Mouse (Mus musculus) midbrain, embryonic 15.5 days (tissue): Measurements from ENCODE around the gene Iqsec3. TPM values are rescaled to one million over a fixed set of nuclear protein-coding genes. Genes with fewer than 3 reads are reported as not detected.

Source experiments
- ATAC-seq: fragments of 200-750 bp; cut with Nextera tagmentation; replicated peaks from 2 replicates; pipeline ENCODE4 v1.8.0; 2017; ENCODE audit warnings: moderate TSS enrichment
- H3K27ac ChIP-seq: fragments of 300-500 bp; sonication (generic); 2 replicates; pipeline ENCODE4 v1.5.1; 2015; ENCODE audit warnings: mild to moderate bottlenecking, inconsistent platforms
- H3K27me3 ChIP-seq: fragments of 300-500 bp; sonication (generic); replicated peaks from 2 replicates; pipeline ENCODE4 v1.6.1; 2015; ENCODE audit warnings: inconsistent platforms
- H3K36me3 ChIP-seq: fragments of 300-500 bp; sonication (generic); replicated peaks from 2 replicates; pipeline ENCODE4 v1.6.1; 2015; ENCODE audit warnings: inconsistent platforms
- H3K4me1 ChIP-seq: fragments of 300-500 bp; sonication (generic); 2 replicates; pipeline ENCODE4 v1.6.1; 2015; ENCODE audit warnings: inconsistent platforms
- H3K4me2 ChIP-seq: fragments of 300-500 bp; sonication (generic); 2 replicates; pipeline ENCODE4 v1.6.1; 2015; ENCODE audit warnings: inconsistent platforms, mild to moderate bottlenecking, moderate library complexity
- H3K4me3 ChIP-seq: fragments of 300-500 bp; sonication (generic); 2 replicates; pipeline ENCODE4 v1.5.1; 2015; ENCODE audit warnings: mild to moderate bottlenecking, inconsistent platforms
- H3K9ac ChIP-seq: fragments of 300-500 bp; sonication (generic); 2 replicates; pipeline ENCODE4 v1.6.1; 2015; ENCODE audit warnings: mild to moderate bottlenecking, inconsistent platforms
- H3K9me3 ChIP-seq: fragments of 300-500 bp; sonication (generic); 2 replicates; pipeline ENCODE4 v1.6.1; 2016; ENCODE audit warnings: inconsistent platforms
- WGBS: fragments of 180-500 bp; shearing (Covaris S2); methylation state at CpG from one replicate; pipeline ENCODE4 v1.1.7; 2015; ENCODE audit warnings: mixed read lengths; 5-methylcytosine and 5-hydroxymethylcytosine counted together
- polyA plus RNA-seq: library from polyadenylated mRNA; unstranded; fragments of >200 nt; fragmentation: Nextera tagmentation; extraction: Ambion mirVana; gene quantifications from 2 replicates; pipeline ENCODE4 v1.2.1, GENCODE M21; 2015

Gene Iqsec3
- 12.4 and 13.7 TPM in 2 replicates for polyA plus RNA-seq

DNA sequence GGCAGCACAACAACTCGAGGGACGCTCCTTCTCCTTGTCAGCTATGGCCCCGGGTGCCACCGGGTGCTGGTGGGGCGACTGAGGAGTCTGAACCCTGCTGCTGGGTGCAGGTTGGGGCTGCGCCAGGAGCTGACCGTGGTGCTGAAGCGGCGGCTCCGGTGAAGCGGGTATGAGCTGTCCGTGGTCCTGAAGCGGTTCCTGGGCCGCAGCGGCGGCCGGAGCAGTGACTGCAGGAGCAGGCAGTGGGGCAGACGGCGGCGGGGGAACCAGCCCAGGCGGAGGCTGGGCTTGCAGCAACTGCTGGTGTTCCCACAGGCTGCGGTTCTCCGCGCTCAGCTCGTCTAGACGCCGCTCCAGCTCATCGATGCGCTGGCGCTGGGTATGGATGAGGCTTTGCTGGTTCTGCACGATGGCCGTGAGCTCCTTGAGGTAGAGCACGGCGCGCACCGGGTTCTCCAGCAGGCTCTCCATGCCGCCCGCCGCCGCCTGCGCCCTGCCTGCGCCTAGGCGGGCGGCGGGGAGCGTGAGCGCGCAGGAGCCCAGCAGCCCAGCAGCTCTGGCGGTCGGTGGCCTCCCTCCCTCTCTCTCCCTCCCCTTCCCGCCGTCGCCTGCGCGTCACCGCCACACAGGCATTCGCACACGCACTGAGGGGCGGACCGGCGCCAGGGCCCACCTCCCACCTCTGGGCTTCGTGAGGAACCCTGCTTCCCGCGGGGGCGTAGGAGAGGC lies at the start of gene Iqsec3:
Gene Iqsec3 (minus strand): TSS at position 586 of the 729 bp plus-strand sequence.
- Histone ChIP-seq H3K9me3 (no peaks in the 10 kb centered on the region), H3K27me3 (peaks cover 5% of the 10 kb centered on the region; the same call in 1 of the 2 replicates), H3K4me3 (peak within 1 kb of the TSS; percentile 78), H3K27ac (peak within 1 kb of the TSS; percentile 96), H3K4me1 (peaks cover 26% of the 10 kb centered on the region), H3K4me2 (peak within 1 kb of the TSS; percentile 69), H3K9ac (peak within 1 kb of the TSS; percentile 93), H3K36me3 (no peaks in the 10 kb centered on the region)
- peak; percentile 97 for ATAC-seq
- under 1% methylated on average over 65 of the region's 65 CpGs for WGBS

DNA sequence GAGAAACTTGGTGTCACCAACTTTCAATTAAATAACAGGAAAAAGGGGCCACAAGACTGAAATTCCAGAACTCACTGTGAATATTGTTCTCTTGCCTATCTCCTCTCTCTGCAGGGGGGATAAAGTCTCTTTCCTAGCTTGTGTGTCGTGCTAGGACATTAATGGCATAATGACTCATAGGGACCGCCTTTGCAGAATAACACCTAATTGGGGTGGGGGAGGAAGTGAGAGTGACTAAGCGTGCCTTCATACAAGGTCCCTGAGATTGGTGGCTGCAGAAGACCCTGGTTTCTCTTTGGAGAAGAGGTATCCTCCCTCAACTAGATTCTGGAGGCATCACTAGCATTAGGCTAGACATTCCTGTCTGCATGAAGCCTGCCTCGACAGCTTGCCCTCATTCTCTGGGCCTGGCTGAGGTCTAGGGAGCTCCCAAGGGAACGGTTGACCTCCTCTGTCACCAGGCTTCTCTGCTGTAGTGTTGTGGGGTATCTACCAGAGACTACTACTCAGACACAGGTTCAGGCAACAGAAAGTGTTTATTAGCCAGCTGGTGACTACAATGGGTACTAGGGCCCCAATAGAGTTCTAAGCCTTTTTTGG lies 48.7 kb upstream of the Iqsec3 start:
- no peak overlapping the region for H3K27ac ChIP-seq
- H3K27me3 ChIP-seq = no peaks in the 10 kb centered on the region
- H3K4me1 ChIP-seq = no peaks in the 10 kb centered on the region
- no peak for ATAC-seq
- H3K36me3 ChIP-seq = no peaks in the 10 kb centered on the region
- WGBS = 84% methylated on average over 5 of the region's 5 CpGs
- no peaks in the 10 kb centered on the region for H3K9me3 ChIP-seq
- no peak overlapping the region for H3K4me2 ChIP-seq
- H3K9ac ChIP-seq = no peak overlapping the region
- no peak overlapping the region for H3K4me3 ChIP-seq

DNA sequence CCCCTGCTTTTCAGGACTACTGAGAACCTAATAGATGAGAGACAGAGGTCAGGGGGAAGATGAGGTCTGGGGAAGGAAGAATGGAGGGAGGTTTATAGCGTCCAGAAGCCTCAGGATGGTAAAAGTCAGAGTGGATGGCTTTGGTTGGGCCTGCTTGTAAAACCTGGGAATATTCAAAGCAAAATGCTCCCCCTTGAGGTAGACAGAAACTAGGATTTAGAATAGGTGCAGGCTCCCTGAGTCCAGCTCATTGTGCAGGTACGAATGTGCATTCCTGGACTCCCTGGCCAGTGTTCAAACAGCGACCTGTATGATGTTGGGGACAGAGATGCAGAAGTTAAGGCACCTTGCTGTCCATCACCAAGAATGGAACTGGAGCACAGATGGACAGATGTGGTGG lies 47.6 kb upstream of the Iqsec3 start:
- Histone ChIP-seq H3K36me3 (no peaks in the 10 kb centered on the region), H3K4me2 (no peak overlapping the region), H3K4me1 (no peaks in the 10 kb centered on the region), H3K27ac (no peak overlapping the region), H3K9me3 (no peaks in the 10 kb centered on the region), H3K9ac (no peak overlapping the region), H3K27me3 (no peaks in the 10 kb centered on the region), H3K4me3 (no peak overlapping the region)
- WGBS = 79% methylated on average over 3 of the region's 3 CpGs
- ATAC-seq = no peak

- ATAC-seq = no peak
- Histone ChIP-seq H3K4me3 (no peak overlapping the region), H3K4me2 (no peak overlapping the region), H3K36me3 (no peaks in the 10 kb centered on the region), H3K9me3 (no peaks in the 10 kb centered on the region), H3K27me3 (no peaks in the 10 kb centered on the region), H3K9ac (no peak overlapping the region), H3K27ac (no peak overlapping the region), H3K4me1 (no peaks in the 10 kb centered on the region)
- WGBS = 77% methylated on average over 2 of the region's 2 CpGs
Observed at GRCm38 (mm10) chr6:121519896-121520295, 46.4 kb upstream of the Iqsec3 start.

DNA sequence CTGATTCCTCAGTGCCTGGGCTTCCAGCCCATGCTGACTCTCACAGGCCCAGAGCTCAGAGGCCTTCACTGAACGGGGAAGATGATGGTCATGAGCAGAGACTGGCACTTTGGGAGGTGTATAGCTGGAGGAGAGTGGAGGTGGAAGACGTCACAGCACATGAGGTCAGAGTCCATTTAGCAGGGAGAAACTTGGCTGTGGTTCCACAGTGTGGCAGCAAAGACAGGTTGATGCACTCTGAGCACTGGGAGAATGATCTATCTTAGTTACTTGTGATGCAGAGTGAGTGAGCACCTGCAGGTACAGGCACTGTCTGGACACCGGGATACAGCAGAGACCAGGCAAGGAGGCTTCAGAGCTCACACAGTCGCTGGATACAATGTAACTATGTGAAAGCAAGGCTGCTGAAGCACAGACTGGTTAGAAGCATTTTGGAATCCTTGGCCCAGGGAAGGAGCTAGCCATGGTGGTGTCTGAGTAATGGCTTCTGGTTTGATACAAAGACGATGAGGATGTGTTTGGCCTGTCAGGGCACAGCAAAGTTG lies 45.9 kb upstream of the Iqsec3 start:
- no peak for ATAC-seq
- 83% methylated on average over 5 of the region's 5 CpGs for WGBS

DNA sequence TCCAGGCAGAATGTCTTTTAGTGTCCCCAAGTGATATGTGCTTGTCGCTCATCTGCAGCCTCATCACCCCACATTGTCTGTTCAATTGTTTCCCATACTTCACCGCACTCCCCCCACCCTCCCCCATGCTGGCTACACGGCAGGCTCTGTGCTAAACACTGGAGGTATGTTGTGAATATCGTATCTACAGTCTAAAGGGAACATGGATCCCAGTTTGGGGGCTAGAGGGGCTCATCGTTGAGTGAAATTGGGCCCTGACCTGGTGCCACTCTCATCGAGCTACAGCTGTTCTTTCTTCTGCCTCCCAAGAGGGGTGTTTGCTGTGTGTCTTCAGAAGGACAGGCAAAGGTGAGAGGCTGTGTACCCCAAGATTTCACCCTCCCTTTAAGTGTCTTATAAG lies 44.2 kb upstream of the Iqsec3 start:
- H3K9ac ChIP-seq = no peak overlapping the region
- H3K27me3 ChIP-seq = no peaks in the 10 kb centered on the region
- no peak overlapping the region for H3K4me3 ChIP-seq
- no peak overlapping the region for H3K4me2 ChIP-seq
- ATAC-seq = no peak
- no peak overlapping the region for H3K27ac ChIP-seq
- H3K36me3 ChIP-seq = no peaks in the 10 kb centered on the region
- H3K4me1 ChIP-seq = no peaks in the 10 kb centered on the region
- WGBS = 82% methylated on average over 6 of the region's 6 CpGs
- no peaks in the 10 kb centered on the region for H3K9me3 ChIP-seq

More for the DNA sequence above, 45.9 kb upstream of the Iqsec3 start:
- Histone ChIP-seq H3K27ac (no peak overlapping the region), H3K9ac (no peak overlapping the region), H3K36me3 (no peaks in the 10 kb centered on the region), H3K4me1 (no peaks in the 10 kb centered on the region), H3K4me2 (no peak overlapping the region), H3K9me3 (no peaks in the 10 kb centered on the region), H3K4me3 (no peak overlapping the region), H3K27me3 (no peaks in the 10 kb centered on the region)

DNA sequence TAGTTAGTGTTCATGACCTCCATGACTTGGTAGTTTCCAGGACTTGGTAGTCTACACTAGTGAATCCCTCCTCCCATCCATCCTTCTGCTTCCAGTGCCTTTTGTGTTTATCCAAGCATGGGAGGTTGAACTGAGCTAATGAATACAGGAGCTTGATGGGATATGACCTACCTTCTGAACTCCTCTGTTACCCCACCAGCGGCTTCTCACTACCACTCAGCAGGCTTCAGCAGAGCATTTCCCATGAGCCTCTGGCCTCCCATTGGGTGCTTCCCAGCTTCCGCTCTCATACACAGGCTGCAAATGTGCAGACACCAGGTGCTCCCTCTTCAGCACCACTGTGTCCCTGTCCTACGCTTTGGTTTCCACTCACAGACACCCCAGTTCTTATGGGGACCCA lies 36.9 kb upstream of the Iqsec3 start:
- no peaks in the 10 kb centered on the region for H3K36me3 ChIP-seq
- H3K27me3 ChIP-seq = no peaks in the 10 kb centered on the region
- H3K27ac ChIP-seq = no peak overlapping the region
- no peak overlapping the region for H3K4me2 ChIP-seq
- peak; percentile 48; the same call in 1 of the 2 replicates for ATAC-seq
- H3K4me1 ChIP-seq = no peaks in the 10 kb centered on the region
- 88% methylated on average over 3 of the region's 3 CpGs for WGBS
- no peak overlapping the region for H3K9ac ChIP-seq
- no peak overlapping the region for H3K4me3 ChIP-seq
- no peaks in the 10 kb centered on the region for H3K9me3 ChIP-seq

- Histone ChIP-seq H3K4me3 (no peak overlapping the region), H3K36me3 (no peaks in the 10 kb centered on the region), H3K27ac (no peak overlapping the region), H3K9ac (no peak overlapping the region), H3K9me3 (no peaks in the 10 kb centered on the region), H3K27me3 (no peaks in the 10 kb centered on the region), H3K4me2 (no peak overlapping the region), H3K4me1 (no peaks in the 10 kb centered on the region)
- WGBS = 75% methylated on average over 7 of the region's 7 CpGs
- peak; percentile 42; the same call in 1 of the 2 replicates for ATAC-seq
Observed at GRCm38 (mm10) chr6:121509871-121510270, 36.4 kb upstream of the Iqsec3 start.

DNA sequence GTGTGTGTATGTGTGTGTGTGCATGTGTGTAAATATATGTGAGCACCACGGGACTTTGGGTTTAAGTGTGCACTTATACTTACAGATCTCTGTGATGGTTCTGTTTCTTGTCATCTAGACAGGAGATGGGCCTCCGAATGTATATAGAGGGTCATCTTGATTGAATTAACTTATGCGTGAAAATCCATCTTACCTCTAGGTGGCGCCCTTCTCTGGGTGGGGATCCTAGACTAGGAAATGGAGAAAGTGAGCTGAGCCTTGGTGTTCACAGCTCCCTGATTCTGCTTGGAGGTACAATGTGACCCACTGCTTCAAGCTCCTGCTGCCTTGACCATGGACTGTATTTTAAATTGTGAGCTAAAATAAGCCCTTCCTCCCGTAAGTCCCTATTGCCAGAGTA lies 34.8 kb upstream of the Iqsec3 start:
- Histone ChIP-seq H3K4me3 (no peak overlapping the region), H3K27me3 (no peaks in the 10 kb centered on the region), H3K4me1 (no peaks in the 10 kb centered on the region), H3K36me3 (no peaks in the 10 kb centered on the region), H3K9ac (no peak overlapping the region), H3K4me2 (no peak overlapping the region), H3K9me3 (no peaks in the 10 kb centered on the region), H3K27ac (no peak overlapping the region)
- no peak for ATAC-seq
- WGBS = 74% methylated on average over 5 of the region's 5 CpGs

GRCm38 (mm10) chr6:121501044-121501638 lies 27.7 kb upstream of the Iqsec3 start:
- peak overlapping the region; percentile 57; the same call in 1 of the 2 replicates for H3K27ac ChIP-seq
- ATAC-seq = peak; percentile 75
- no peaks in the 10 kb centered on the region for H3K36me3 ChIP-seq
- no peak overlapping the region for H3K4me3 ChIP-seq
- H3K27me3 ChIP-seq = no peaks in the 10 kb centered on the region
- H3K4me1 ChIP-seq = peaks cover 10% of the 10 kb centered on the region
- no peaks in the 10 kb centered on the region for H3K9me3 ChIP-seq
- no peak overlapping the region for H3K9ac ChIP-seq
- no peak overlapping the region for H3K4me2 ChIP-seq
- 72% methylated on average over 3 of the region's 3 CpGs for WGBS

DNA sequence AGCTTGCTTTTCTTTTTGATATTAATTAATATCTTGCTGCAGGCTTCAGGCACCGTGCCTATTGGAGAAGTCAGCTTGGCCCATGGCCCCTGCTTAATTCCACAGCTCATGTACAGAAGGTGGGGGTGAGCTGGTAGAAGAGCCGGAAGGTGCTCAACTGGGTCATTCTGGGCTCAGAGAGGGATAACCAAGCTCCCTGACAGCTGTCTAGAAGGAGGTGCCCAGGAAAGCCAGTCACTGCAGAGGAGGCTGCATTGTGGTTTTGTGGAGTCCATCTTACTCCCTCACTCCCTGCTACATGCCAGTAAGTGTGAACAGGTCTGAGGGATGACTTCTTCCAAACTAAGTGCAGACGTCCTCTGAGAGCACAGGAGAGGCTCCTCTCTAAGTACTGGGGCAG lies 26.4 kb upstream of the Iqsec3 start:
- H3K27ac ChIP-seq = peak overlapping the region; percentile 60
- WGBS = 57% methylated on average over 3 of the region's 3 CpGs
- ATAC-seq = 0 out of 2 replicates have a peak, but pooled peaks have one; percentile 10

GRCm38 (mm10) chr6:121498819-121499535 lies 25.5 kb upstream of the Iqsec3 start:
- 13% methylated on average over 9 of the region's 9 CpGs for WGBS
- Histone ChIP-seq H3K9ac (no peak overlapping the region), H3K27ac (peak overlapping the region; percentile 30), H3K4me2 (0 out of 2 replicates have a peak overlapping the region, but pooled peaks have one; percentile 7), H3K9me3 (no peaks in the 10 kb centered on the region), H3K27me3 (no peaks in the 10 kb centered on the region), H3K36me3 (no peaks in the 10 kb centered on the region), H3K4me3 (no peak overlapping the region), H3K4me1 (peaks cover 13% of the 10 kb centered on the region)
- peak; percentile 88 for ATAC-seq

More for the DNA sequence above, 26.4 kb upstream of the Iqsec3 start:
- H3K4me2 ChIP-seq = no peak overlapping the region
- no peak overlapping the region for H3K4me3 ChIP-seq
- no peaks in the 10 kb centered on the region for H3K36me3 ChIP-seq
- H3K4me1 ChIP-seq = peaks cover 13% of the 10 kb centered on the region
- no peaks in the 10 kb centered on the region for H3K9me3 ChIP-seq
- H3K9ac ChIP-seq = no peak overlapping the region
- H3K27me3 ChIP-seq = no peaks in the 10 kb centered on the region
